Mouse (Mus musculus) cerebral cortex, adult 2 months (tissue): Measurements from ENCODE around the gene Isoc2a.

Source experiments
- WGBS: fragments of 180-500 bp; shearing (Covaris S2); methylation state at CpG from one replicate; pipeline ENCODE4 v1.1.7; 2018; 5-methylcytosine and 5-hydroxymethylcytosine counted together

Isoc2a gene

GRCm38 (mm10) chr7:4917494-4917893 is 40.5 kb downstream of the Isoc2a start:
- WGBS = 92% methylated on average over 2 of the region's 2 CpGs

- 92% methylated on average over 15 of the region's 15 CpGs for WGBS
Observed at GRCm38 (mm10) chr7:4918681-4919080, 41.7 kb downstream of the Isoc2a start.

DNA sequence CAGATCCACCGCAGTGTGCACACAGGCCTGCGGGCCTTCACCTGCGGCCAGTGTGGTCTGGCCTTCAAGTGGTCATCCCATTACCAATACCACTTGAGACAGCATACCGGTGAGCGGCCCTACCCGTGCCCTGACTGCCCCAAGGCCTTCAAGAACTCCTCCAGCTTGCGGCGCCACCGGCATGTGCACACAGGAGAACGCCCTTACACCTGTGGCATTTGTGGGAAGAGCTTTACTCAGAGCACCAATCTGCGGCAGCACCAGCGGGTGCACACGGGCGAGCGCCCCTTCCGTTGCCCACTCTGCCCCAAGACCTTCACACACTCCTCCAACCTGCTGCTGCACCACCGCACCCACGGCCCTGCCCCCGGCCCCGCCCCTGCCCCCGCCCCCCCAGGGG is 42.1 kb downstream of the Isoc2a start:
- WGBS = 84% methylated on average over 21 of the region's 21 CpGs

DNA sequence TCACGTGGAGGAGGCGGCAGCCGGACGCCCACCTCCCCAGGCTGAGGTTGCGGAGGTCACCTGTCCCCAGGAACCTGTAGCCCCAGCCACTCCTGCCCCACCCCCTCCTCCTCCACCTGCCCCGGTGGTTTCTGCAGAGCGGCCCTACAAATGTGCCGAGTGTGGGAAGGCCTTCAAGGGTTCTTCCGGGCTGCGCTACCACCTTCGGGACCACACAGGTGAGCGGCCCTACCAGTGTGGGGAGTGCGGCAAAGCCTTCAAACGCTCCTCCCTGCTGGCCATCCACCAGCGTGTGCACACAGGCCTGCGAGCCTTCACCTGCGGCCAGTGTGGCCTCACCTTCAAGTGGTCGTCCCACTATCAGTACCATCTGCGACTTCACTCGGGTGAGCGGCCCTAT is 43.0 kb downstream of the Isoc2a start:
- WGBS = 92% methylated on average over 21 of the region's 21 CpGs

DNA sequence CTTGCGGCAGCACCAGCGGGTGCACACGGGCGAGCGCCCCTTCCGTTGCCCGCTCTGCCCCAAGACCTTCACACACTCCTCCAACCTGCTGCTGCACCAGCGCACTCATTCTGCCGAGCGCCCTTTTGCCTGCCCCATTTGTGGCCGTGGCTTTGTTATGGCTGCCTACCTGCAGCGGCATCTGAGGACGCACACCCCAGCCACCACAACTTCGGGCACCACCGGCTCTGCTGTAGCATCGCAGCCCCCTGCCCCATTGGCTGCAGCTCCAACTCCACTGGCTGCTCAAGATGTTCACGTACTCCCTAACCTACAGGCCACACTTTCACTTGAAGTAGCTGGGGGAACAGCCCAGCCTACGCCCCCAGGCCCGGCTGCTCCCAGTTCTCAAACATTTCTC is 43.5 kb downstream of the Isoc2a start:
- 90% methylated on average over 19 of the region's 19 CpGs for WGBS

DNA sequence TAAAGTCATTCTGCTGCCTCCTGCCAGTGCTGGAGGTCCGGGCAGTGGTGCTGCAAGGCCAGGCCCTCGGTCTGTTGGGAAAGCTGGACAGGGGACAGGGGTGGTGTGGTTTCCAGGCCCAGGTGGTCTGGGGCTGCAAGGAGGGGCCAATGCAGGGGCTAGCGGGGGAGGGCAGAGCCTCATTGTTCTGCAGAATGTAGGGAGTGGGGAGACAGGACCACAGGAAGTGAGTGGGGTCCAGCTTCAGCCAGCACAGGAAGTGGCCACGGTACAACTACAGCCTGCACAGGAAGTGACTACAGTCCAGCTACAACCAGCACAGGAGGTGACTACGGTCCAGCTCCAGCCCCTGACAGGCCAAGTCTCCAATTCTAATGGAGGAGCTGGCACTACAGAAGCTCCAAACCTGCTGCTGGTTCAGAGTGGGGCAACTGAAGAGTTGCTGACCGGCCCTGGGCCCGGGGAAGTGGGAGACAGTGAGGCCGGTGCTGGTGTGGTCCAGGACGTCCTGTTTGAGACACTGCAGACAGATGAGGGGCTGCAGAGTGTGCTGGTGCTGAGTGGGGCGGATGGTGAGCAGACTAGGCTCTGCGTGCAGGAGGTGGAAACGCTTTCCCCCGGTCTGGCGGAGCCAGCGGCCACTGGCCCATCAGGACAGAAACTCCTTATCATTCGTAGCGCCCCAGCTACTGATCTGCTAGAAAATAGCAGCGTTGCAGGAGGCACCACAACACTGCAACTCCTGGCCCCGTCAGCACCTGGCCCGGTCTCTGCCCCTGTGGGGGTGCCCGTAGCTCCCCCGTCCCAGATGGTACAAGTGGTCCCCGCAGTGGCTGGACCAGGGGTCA is 44.2 kb downstream of the Isoc2a start:
- 53% methylated on average over 23 of the region's 23 CpGs for WGBS

DNA sequence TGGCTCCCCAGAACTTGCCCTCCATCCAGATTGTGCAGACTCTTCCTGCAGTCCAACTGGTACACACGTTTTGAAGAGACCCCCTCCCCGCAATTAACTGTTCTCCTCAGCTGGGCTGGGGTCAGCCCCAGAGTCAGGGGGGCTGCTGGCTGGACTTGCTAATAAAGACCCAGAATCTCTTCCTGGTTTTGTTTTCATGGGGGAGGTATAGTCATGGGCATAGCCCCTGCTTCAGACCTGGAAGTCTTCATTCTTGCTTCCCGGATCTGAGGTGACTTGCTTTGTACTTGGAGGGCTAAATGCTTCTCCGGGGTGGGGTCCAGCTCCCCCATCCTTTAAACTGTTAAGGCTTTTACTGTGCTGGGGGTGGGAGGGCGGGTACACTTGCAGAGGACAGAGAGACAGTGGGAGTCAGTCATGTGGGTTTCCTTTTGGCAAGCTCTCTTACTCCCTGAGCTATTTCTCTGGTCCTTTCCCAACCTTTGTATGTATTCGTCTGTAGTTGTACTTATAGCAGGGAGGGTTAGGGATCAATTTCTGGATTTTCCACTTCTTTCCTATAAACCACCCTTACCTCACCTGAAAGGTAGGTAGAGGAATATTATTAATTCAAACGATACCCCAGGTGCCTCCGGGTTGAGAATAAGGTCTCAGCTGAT is 45.0 kb downstream of the Isoc2a start, which contains the start of gene Nat14:
Gene Nat14, plus strand, starts transcription at position 205 of the 659 bp plus-strand sequence.
- WGBS = 13% methylated on average over 8 of the region's 8 CpGs

DNA sequence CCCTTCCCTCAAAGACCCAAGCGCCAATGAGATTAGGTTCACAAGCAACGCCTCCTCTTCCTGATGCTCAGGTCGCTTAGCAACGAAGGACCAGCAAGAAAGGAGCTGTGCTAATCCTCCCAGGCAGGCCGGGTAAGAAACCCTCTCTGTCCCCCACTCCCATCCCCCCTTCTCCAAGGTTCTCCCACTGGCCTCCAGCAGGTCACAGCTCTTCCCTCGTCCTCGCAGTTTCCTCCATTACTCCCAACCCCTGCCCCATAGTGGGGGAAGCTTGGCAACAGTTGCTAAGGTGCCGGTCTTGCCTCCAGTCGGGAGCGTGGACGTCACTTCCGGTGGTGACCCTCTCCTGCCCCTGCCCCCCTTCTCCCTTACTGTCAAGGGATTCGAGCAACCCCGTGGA is 45.6 kb downstream of the Isoc2a start:
- under 1% methylated on average over 14 of the region's 14 CpGs for WGBS

DNA sequence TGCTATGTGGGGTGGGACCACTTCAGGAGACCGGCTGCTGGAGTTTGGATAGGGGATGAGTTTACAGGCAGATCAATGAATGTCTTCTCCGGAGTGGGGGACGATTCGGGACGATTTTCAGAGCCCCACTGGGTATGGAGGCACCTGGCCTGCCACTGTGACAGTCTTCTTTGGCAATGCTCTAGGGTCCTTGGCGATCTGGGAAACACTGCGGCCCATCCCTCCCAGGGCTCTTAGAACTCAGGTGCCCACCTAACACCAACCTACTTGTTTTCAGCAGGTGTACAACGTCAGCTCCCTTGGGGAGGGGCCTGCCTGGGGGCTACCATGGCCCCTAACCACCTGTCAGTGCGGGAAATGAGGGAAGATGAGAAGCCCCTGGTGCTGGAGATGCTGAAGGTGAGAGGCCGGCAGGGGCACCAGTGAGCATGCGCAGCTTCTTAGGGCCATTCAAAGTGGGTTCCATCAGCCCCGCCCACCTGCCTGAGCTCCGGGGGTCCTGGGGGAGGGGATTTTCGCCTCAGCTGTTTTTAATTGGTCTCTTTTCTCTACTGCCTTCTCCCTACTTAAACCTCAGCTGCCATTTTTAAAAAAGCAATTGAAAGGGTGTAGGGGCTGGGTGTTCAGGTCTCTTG is 46.1 kb downstream of the Isoc2a start:
- under 1% methylated on average over 14 of the region's 14 CpGs for WGBS

- 4% methylated on average over 37 of the region's 37 CpGs for WGBS
Observed at GRCm38 (mm10) chr7:4923586-4924364, 46.8 kb downstream of the Isoc2a start.

GRCm38 (mm10) chr7:4924483-4924882 is 47.5 kb downstream of the Isoc2a start:
- under 1% methylated on average over 4 of the region's 4 CpGs for WGBS

DNA sequence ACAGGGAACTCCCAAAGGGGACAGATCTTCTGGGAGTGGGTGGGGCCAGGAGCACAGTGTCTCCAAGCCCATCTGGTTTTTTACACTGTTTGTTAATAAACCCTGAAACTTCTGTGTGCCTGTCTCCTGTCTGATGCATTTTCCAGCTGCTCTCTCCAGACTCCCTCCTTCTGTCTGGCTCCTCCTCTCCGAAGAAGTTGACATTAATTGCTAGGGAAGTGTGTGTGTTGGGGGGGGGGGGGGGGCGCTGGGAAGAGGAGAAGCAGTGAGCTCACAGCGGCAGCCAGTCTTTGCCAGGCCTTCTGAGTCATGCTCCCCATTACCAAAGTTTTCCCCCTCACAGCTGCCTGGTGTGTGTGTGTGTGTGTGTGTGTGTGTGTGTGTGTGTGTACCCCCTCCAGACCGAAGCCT is 47.9 kb downstream of the Isoc2a start:
- WGBS = 0% methylated on average over 3 of the region's 4 CpGs

- 28% methylated on average over 5 of the region's 6 CpGs for WGBS
Observed at GRCm38 (mm10) chr7:4925441-4926381, 48.8 kb downstream of the Isoc2a start, which contains the start of gene Ssc5d. Gene Ssc5d (plus strand): TSS chr7:4925785.

- 89% methylated on average over 16 of the region's 16 CpGs for WGBS
Observed at GRCm38 (mm10) chr7:4926849-4927248, 49.9 kb downstream of the Isoc2a start.

GRCm38 (mm10) chr7:4927711-4928110 is 50.8 kb downstream of the Isoc2a start:
- 77% methylated on average over 8 of the region's 8 CpGs for WGBS

- WGBS = 87% methylated on average over 17 of the region's 17 CpGs
Observed at GRCm38 (mm10) chr7:4928323-4928722, 51.4 kb downstream of the Isoc2a start.

- 83% methylated on average over 12 of the region's 12 CpGs for WGBS
Observed at GRCm38 (mm10) chr7:4933103-4933502, 56.1 kb downstream of the Isoc2a start.

DNA sequence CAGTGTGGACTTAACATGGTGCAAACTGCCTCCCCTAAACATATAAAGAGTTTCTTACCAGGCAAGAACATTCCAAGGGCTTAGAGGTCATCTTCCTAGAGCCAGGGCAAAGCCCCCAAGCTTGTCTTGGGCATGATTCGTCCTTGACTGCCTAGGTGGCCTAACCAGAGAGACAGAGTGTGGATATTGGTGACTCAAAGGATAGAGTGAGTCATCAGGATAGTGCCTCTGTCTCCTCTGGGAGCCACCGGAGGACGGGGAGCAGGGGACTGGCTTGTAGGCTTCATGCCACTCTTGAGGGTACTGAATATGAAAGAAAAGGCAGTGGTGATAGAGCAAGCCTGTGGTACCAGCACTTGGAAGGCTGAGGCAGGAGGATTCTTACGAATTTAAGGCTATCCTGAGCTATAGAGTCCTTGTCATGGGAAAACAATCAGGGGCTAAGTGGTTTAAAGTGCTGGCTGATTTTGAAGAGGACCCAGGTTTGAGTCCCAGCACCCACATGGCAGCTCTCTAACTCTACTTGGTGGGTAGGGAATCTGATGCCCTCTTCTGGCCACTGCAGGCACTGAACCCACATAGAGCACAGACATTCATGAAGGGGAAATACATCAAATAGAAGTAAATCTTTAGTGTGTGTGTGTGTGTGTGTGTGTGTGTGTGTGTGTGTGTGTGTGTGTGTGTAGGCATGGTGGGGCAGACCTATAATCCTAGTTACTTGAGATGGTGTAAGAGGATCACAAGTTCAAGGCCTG is 57.4 kb downstream of the Isoc2a start:
- 87% methylated on average over 4 of the region's 4 CpGs for WGBS

DNA sequence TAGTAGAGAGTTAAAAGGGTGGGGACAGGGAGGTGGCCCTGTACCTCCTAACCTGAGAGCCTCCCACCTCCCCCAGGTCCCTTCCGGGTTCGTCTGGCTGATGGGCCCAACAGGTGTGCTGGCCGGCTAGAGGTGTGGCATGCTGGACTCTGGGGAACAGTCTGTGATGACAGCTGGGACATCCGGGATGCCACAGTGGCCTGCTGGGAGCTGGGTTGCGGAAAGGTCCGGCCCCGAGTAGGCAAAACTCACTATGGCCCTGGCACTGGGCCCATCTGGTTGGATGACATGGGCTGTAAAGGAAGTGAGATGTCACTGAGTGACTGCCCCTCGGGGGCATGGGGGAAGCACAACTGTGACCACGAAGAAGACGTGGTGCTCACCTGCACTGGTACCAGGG is 59.9 kb downstream of the Isoc2a start:
- 80% methylated on average over 10 of the region's 10 CpGs for WGBS

DNA sequence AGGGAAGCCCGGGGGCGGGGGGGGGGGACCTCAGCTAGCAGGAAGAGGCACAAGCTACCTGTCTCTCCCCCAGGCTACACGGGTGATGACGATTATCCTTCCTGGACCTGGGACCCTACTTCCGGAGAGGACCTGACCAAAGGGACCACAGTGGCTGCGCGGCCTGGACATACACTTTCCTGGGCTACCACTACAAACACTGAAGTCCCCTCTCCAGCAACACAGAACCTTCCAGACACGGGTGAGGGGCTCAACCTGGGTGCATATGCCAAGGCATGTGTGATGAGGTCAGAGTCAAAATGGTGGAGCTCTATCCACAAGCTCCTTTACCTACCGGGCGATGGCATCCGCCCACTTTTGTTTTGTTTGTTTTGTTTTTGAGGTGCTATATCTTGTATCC is 60.4 kb downstream of the Isoc2a start:
- 77% methylated on average over 11 of the region's 11 CpGs for WGBS
